Mouse (Mus musculus) embryo, embryonic 9.5 days (tissue): Measurements from ENCODE around the gene Cntfr.
A peak's percentile ranks its signal among the peaks of the same experiment; 100 is the strongest.

Experiments
- DNase-seq: peaks from one replicate; pipeline ENCODE4 v3.0.0-alpha.2; 2017; ENCODE audit errors: extremely low spot score

The Cntfr gene

DNA sequence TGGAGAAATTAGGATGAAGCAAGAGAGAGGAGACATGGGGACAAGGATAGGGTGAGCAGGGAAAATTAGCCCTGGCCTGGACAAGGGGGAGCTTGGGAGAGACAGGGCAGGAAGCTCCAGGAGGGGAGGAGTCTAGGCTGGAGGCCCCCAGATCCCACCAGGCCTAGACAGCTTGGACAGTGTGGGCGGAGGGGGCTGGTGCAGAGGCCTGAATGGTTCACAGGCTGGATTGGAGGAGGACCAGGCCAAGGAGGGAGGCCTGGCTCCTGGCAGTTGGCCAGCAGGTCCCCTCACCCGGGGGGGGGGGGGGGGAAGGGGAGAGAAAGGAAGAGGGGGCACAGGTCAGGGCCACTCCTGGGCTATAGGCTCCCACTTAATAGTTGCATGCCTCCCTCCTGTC, 17.6 kb downstream of the Cntfr start:
- no peak for DNase-seq

DNA sequence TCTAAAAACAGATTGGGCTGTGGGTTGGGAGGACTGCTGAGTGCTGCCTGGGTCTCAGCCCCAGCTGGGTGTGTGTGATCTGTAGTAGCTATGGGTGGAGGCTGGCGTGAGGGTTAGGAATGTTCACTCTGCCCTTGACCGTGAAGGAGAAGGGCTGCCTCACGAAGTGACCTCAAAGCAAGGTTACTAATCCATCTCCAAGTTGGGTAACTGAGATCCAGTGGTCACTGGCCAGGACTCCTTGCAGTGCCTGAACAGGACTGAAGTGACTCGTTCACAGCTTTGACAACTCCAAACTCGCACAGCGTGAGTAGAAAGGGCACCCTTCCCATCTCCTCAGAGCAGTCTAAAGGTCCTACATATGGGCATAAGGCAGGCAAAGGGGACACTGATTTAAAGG, 18.0 kb downstream of the Cntfr start:
- no peak for DNase-seq

DNA sequence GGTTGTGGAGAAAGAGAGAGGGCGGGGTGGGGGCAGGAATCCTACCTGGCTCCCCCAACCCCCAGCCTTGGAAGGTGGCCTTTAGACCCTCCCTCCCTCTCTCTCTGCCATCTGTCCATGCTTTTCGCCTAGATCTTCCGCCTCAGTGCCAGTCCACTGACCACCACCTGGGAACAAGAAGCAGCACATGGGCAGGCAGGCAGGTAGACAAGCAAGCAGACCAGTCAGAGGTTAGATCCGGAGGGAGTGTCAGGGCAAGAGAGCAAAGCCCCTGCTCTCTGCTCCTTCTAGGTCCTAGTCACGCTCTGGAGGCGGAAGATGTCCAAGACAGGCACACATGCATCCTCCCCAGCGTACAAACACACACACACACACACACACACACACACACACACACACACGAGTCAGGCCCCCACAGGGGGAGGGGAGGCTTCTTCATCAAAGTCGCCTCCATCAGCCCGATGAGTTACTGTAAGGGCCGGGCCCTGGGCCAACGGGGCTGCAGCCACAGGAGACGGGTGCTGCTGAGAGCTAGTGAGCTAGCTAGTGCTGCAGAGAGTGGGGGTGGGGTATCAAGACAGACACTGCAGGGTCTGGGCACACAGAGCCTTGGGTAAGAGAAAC, 19.8 kb downstream of the Cntfr start:
- no peak for DNase-seq

DNA sequence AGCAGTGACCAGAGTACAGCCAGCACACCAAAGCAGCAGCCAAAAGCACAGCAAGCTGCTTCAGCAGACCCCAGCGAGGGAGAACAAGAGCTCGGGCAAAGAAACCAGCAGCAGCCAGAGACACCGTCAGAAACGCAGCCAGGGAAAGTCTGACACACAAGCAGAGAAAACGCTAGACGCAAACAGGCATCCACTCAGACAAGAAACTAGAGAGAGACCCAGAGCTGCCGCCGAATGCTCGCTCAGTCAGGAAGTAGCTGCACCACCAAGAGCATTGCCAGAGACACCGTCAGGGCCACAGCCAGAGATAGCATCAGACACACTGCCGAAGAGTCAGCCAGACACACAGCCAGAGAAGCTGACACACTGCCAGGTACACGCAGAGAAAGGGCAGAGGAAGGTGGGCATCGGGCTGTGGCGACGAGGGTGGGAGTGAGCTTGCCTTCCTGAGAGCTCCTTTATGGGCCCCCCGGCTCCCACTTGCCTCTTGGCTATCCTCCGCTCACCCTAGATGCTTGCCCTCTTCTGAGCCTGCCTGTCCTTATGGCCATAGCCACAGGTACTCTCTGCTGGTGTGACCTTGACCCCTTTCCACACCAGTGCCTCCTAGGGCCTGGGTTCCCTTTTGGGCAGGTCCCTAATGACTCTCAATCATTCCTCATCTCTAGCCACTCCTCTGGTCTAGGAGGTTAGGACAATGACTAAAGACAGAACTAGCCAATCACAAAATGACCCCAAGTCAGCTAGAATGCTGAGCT, 20.5 kb downstream of the Cntfr start:
- DNase-seq, result no peak

DNA sequence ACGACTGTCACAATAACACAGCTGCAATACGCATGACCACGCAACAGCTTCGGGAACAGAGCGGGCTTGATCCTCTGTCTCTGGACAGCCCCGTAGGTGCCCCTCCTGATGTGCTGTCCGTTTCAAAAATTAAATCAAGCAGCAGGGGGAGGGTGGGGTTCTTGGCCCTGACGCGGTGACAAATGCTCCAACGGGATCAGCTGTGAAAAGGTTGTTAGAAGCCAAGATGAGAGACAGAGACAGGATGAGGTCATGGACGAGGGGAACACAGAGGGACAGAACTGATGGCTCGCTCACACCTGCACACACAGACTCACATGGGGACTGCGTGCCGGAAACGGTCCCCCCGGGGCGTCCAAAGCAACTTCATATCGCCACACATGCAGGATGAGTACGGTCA, 23.7 kb downstream of the Cntfr start:
- DNase-seq, result no peak

DNA sequence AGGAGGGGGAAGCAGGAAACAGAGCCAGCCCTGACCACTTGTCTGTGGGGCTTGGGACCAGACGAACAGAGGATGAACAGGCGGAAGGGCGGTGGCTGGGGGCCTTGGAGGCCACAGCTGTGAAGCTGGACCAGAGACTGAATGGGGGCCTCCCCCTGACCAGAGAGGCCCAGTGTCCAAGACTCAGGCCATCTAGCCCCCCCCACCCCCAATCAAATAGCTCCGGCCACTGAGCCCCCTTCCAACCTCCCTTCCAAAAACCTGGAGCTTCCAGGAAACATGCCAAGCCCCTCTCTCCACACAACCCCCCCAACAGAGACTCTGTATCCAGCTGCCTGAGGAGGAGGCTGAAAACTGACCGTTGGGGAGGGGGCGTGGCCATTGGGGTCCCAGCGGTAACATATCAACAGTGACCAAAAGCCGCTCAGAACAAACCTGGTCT, 24.3 kb downstream of the Cntfr start:
- DNase-seq, result no peak

DNA sequence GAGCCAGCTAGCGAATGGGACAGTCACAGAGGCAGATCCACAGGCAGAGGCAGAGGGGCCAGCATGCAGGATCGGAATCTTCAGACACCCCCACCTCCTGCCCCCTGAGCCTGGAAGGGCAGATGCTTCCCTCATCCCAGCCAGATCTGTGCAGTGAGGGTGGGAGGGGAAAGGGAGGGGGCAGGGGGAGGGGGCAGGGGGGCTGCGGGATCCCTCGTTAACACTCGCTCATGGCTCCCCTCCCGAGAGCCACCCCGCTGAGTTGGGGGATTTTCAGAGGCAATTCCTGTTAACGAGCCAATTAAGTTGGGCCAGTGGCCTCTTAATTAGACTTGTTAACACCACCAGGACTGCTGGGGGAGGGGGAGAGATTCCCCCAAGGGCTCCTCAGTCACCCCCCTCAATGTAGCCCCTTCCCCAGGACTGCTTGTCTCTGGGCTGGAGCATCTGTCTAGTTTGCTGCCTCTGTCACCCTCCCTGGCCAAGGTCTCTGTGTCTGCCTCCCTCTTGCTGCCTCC, 24.9 kb downstream of the Cntfr start:
- no peak for DNase-seq

DNA sequence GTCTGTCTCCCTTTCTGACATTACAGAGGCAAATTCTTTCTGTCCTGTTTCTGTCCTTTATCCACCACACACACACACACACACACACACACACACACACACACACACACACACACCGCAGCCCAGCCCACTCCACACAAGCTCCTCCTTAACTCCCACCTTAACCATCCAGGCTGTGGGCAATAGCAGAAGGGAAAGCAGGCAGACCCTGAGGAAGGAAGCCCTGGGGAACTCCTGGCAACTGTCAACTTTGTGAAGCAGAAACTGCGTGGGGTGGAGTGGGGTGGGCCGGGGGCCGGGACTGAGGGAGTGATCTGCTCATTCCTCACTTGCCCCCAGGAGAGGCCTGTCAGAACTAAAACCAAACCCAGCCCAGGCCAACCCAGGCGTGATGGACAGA, 25.4 kb downstream of the Cntfr start:
- no peak for DNase-seq

DNA sequence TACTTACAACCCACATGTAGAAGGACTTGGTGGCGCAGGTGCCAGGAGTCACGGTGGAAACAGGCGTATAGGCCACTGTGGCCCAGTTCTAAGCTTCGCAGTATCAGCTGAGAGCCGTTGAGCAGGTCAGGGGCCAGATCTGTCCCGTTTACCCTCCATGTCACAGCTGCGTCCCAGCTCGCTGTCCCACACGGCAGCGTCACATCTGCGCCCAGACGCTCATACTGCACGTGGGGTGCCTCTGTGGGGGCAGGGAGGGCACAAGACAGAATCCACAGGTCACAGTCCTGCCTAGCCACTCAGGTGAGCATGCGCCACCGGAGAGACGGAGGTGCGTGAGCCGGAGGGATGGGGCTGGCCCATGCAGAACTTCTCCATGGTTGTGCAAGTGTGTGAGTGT, 26.1 kb downstream of the Cntfr start:
- no peak for DNase-seq

DNA sequence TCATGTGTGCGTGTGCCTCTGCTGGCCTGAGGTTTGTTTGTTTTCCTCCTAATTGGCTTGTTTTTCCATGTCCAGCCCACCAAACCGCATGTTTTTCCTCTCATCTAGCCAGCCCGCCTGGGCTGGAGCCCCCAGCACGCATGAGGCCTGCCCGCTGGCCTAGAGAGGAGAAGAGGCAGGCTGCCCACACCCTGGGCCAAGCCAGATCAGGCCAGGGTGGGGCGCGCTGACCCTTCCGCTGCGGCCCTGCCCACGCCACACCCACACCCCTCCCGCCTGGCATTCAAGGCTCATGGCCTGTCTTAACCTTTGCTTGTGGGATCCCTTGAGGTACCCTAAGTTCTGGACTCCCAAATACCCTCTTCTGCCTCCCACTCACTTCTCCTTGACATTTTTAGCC, 30.2 kb downstream of the Cntfr start:
- DNase-seq, result no peak

DNA sequence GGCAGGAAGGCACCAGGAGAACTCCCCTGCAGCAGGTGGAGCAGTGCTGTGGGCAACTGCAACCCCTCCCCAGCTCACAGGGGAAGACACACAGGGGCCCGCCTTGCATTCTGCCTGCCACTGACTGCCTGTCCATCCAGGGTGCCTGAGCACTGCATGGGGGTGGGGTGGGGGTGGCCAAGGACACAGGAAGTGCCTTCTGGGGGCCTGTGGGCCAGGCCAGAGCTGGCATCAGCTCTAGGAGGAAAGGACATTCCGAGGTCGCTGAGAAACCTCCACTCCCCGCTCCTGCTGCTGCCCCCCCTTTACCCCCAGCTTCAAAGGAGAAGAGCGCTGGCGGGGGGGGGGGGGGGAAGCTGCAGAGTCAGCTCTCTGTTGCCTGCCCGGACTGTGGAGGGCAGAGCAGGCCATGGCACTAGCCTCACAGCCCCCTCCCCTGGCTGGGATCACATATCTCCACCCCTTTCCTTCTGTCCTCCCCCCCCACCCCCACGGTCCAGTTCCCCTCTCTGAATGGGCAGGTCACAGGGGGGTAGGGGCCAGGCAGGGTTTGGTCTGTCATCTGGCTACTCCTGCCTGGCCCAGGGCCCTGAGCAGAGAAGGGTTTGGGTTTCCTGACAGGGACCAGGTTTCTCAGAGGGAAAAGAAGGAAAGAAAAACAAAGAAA, 31.7 kb downstream of the Cntfr start:
- DNase-seq, result peak; percentile 54

DNA sequence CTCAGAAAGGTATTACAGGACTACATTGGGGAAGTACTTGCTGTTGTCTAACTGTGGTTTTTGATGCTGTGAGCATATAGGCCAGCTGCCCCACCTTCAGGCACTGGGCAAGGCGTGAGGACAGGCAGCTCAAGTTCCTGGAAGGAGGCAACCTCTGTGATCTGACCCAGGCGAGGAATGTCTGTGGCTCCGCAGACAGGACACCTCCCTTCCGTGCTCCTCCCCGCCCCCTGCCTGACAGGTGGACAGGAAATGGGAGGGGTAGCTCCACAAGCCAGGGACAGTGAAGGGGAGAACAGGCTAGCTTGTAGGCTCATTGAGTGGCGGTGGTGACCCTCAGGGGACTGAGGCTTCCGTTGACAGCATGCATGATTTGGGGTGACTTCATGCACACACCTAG, 32.4 kb downstream of the Cntfr start:
- no peak for DNase-seq

DNA sequence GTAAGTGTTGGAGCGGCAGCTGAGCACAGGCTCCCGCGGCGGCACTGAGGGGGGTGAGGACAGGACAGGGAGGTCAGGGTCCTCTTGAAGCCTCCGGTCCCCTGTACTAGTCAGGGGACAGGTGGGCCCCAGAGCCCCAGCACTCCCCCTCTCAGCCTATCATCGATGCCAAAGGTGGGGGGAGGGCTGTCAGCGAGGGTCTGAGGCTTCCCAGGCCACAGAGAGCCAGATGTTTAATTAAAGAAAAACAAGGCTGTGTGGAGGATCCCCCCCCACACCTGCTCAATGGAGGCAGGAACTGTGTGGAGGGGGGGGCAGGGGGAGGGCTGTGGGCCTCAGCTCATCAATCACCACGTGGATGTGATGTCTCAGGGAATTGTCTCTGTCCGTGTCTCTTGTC, 33.3 kb downstream of the Cntfr start:
- no peak for DNase-seq

DNA sequence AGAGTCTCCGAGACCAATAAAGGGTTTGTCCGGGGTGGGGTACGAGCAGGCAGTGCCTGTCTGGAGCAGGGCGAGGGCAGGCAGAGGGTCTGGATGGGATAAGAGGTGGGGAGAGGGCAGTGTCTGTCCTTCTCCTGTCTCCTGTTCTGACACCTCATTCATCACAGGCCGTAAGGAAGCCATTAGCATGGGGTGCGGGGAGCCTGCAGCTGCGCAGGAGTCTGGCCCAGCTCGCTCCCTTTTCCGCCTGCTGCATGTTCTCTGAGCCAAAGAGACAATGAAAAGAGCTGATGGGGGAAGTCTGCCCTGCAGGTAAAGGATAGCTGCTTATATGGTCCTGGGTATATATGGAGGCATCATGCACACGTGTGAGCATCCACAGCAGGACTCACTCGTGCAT, 34.2 kb downstream of the Cntfr start:
- no peak for DNase-seq

DNA sequence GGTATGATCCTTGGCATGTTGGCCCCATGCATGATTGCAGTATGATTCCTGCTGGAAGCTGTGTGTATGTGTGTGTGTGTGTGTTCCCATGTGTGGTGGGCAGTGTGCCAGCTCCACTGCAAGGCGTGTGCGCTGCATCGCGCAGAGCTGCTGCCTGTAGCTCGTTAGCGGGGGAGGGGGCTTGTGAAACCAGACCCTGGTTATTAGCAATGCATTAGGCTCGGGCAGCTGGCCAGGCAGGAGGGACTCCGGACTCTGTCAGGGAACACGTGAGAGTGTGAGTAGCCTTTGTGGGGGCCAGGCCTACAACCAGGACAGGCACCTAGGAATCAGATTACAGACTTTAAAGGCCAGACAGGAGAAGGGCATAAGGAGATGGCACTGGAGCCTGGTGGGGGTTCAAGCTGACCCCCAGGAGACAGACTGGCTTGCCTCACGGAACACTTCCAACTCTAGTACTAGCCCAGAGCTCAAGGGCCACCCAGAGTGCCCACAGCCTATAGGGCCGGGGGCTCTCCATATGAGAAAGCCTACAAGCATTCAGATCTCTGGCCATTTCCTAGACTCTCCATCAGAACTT, 35.9 kb downstream of the Cntfr start:
- DNase-seq, result peak; percentile 55

DNA sequence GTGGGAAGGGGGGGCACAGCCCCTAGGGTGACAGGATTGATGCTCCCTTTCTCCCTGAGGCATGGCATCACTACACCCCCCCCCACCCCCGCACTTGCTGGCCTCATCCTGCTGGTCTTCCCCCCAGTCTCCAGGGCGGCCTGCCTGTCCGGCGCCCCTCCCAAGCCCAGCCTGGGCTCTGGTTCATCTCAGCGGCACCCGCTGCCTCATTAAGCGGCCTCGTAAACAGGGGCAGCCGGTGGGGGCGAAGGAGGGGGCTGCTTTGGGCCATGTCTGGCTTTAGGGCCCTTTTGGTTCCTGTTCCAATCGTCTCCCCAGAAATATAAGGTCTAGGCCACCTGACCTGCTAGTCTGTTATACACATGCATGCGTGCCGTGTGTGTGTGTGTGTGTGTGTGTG, 37.3 kb downstream of the Cntfr start:
- DNase-seq, result no peak

DNA sequence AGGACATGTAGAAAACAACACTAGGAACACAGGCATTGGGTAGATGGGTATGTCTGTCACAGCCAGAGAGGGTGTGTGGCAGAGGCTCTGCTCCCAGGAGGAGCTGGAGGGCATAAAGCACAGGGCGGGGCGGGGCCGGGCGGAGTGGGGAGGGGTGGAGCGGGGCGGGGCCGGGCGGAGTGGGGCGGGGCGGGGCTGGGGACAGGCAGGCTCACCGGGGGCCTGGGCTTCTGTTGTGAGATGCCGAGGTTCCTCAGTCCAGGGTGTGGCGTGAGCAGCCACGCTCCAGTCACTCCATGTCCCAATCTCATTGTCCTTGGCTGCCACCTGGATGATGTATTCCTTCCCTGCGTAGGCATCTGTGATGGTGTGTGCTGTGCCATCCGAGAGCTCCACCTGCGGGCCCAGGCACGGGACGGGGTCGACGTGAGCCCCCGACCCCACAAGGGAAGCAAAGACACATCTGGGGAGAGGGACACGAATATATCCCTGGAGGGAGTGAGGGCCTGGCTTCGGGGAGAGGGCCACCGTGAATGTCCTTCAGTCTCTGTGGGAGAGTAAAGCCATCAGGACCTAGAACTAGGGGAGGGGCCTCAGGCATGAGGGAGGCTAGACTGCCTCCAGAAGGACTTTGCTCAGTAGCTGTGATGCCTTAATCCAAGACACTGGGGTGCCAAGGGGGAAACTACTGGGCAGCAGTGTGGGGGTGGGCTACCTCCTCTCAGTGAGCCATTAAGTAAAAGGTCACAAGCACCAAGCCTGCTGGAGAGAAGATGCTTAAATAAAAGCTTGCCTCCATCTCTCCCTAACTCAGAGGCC, 38.1 kb downstream of the Cntfr start:
- DNase-seq, result no peak

DNA sequence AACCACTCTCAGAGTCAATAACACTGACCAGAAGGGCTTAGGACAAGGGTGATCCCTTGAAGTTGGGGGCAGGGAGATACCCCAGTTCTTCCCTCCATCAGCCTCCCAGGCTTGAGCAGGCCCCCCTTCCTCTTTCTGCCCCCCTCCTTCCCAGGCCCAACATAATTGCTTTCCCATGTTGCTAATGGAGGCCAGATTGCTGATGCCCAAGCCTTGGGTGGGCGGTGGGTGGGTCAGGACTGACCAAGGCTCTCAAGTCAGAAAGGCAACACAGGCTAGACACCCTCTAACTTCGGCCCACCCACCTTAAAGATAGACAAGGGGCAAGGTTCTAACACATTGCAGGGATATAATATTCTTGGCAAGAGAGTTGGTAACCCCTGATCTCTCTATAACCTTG, 41.4 kb downstream of the Cntfr start:
- DNase-seq, result no peak

DNA sequence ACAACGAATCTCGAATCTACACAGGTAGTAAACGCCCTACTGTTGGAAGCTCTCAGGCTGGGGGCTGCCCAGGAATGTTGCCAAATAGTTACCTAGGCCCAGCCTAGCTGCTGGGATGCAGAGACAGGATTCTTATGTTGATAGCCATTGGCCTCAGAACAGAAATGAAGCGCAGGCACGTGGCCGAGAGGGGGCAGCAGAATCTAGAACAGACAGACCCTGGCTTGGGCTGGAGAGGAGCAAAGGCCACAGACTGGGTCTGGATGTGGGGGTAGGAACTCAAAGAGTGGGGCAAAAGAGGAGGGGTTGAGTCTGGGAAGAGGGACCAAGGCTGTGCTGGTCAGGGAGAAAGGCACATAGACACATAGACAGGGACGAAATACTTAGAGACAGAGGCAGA, 42.7 kb downstream of the Cntfr start:
- peak; percentile 78 for DNase-seq

DNA sequence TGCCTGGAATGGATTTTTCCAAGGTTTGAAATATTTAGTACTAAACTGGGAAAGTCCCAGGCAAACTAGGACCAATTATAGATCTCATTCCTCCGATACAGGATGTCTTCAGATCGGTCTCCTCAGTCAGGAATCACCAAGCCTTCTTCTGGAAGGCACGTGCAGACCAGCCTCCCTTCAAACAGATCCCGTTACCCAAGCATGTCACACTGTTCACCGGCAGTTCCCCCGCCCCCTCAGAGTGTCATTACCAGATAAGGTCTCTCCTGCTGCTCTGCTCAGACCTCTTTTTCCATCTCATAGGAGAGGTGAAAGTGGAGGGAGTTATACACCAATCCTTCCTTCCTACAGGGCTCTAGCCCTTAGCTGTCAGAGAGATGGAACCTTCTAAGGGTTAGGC, 43.2 kb downstream of the Cntfr start:
- DNase-seq, result no peak

DNA sequence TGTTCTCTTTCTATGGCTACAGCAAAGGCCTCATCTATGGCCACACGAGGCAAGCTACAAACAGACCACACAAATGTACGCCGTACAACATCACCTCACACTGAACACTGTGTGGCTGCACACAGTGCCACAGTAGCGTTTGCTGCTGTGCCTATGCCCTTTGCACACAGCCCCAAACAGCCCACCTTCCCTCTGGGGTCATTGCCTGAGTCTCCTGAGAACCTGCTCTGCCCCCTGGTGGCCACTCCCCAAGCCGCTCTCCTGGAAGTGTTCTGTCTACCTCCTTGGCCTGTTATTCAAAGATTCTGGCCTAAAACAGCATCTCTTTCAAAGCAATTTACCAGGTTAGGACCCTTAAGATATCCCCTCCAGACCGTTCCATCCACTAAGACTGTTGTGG, 43.6 kb downstream of the Cntfr start:
- DNase-seq, result peak; percentile 82

DNA sequence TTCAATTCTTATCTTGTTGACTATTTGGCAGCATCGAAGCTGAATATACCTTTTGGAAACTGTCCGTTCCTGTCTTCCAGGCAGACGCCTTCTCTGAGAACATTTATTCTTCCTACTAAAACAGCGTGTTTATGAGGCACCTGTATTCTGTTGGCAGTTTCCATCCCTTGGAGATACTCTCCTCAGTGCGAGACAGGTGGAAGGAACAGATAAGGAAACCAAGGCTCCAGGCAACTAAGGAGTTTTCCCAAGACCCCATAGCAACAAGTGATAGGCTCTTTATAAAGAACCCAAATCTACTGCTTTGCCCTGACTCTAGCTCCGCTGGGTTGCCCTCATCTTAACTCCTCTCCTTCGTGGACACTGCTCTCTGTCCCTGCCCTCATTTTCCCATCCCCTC, 48.3 kb downstream of the Cntfr start:
- DNase-seq, result no peak
